Mouse (Mus musculus): ENCODE data around the gene Jazf1. TPM values are rescaled to one million over a fixed set of nuclear protein-coding genes. Genes with fewer than 3 reads are reported as not detected.

The Jazf1 gene
- total and polyA plus RNA-seq, 3 experiments: 0.42 to 1.7 (median 0.75) TPM

DNA sequence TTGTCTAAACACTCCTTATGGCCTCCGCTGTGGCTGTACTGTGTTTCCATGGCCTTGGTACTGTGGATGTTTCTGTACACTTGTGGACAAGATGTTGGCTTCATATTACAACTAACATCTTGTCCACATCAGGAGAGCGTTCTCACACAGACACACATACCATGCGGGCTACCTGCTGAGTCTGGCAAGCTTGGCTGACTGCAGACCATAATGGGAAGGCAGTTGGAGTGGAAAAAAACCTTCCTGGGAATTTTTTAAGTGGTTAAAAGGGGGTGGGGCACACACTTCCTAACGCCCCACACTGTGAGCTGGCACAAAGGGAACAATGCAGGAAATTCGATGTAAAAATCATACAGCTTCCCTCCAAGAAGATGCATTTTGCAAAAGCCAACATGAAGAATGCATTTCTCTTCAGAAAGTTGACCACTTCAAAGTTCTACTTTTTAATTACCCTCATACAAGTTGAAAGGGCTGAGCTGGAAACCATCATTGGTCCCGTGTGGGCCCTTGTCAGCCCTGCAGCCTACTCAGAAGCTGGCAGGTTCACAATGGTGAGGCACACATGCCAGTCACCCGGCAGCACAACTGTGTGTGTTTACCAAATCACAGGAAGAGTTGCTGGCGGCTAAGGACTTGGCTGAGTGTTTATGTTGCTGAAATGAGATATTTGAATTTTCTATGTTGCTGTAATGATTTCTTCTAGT, 215.9 kb downstream of the Jazf1 start:
- no peak overlapping the region for H3K4me3 ChIP-seq (replicated peaks in 1 of 3; ENCODE audit: low read depth in 2 of 3, low read length in 2 of 3, poor library complexity in 1 of 3)
- no peak overlapping the region for H3K9ac ChIP-seq (ENCODE audit: insufficient read depth, low read depth)
- dilution Hi-C loops (cut with MboI; ENCODE audit: extremely low pct_ligation_motif_present, extremely low pct_unique_long_range_greater_than_20kb, low sequenced_read_pairs) (no loop called here), in situ Hi-C loops (cut with MboI; ENCODE audit: low pct_ligation_motif_present, low pct_unique_long_range_greater_than_20kb, low sequenced_read_pairs) (no loop called here)
- TF ChIP-seq SMC3 (IDR thresholded peaks at IDR 0.05; ENCODE audit: low read depth, low read length) (no peak), RCOR1 (conservative IDR thresholded peaks at IDR 0.05; ENCODE audit: low read depth, low read length) (no peak), CHD1 (IDR thresholded peaks at IDR 0.05; ENCODE audit: low read depth, low read length) (no peak), JUN (IDR thresholded peaks at IDR 0.05; ENCODE audit: insufficient read depth, low read depth, low read length) (no peak), NELFE (IDR thresholded peaks at IDR 0.05; ENCODE audit: low read depth, low read length) (no peak), POLR2AphosphoS2 (IDR thresholded peaks at IDR 0.05; ENCODE audit: low read depth, low read length) (no peak), ETS1 (conservative IDR thresholded peaks at IDR 0.05; ENCODE audit: low read depth, low read length) (no peak), HCFC1 (IDR thresholded peaks at IDR 0.05; ENCODE audit: low read depth, low read length) (no peak), SIN3A (IDR thresholded peaks at IDR 0.05; ENCODE audit: low read length) (no peak), TBP (conservative IDR thresholded peaks at IDR 0.05; ENCODE audit: low read depth, low read length) (no peak), CTCF (conservative IDR thresholded peaks at IDR 0.05 in 1 of 2, IDR thresholded peaks at IDR 0.05 in 1 of 2; ENCODE audit: low read depth in 2 of 2, low read length in 2 of 2) (no peak), USF2 (conservative IDR thresholded peaks at IDR 0.05; ENCODE audit: low read depth, low read length) (no peak), MAX (IDR thresholded peaks at IDR 0.05; ENCODE audit: low read length) (no peak), ELF1 (IDR thresholded peaks at IDR 0.05; ENCODE audit: low read depth, low read length) (no peak), USF1 (IDR thresholded peaks at IDR 0.05; ENCODE audit: low read depth, low read length) (no peak), MAFK (IDR thresholded peaks at IDR 0.05; ENCODE audit: insufficient replicate concordance, low read length) (no peak)
- no peaks in the 10 kb centered on the region for H3K79me2 ChIP-seq (replicated peaks; ENCODE audit: control insufficient read depth, extremely low read depth, insufficient read depth, poor library complexity, severe bottlenecking)
- DNase-seq (ENCODE audit: extremely low read depth): no peak
- H3K36me3 ChIP-seq (replicated peaks in 1 of 2; ENCODE audit: control insufficient read depth in 1 of 2, insufficient read depth in 1 of 2, low read length in 1 of 2): no peaks in the 10 kb centered on the region
- H3K4me2 ChIP-seq (ENCODE audit: insufficient read depth, low read depth, poor library complexity, severe bottlenecking): no peak overlapping the region
- no peaks in the 10 kb centered on the region for H3K27me3 ChIP-seq (replicated peaks)
- no peaks in the 10 kb centered on the region for H3K4me1 ChIP-seq (ENCODE audit: control insufficient read depth in 1 of 2, insufficient read depth in 2 of 2)
- H3K9me3 ChIP-seq (replicated peaks; ENCODE audit: low read length): no peaks in the 10 kb centered on the region
- H3K27ac ChIP-seq (ENCODE audit: insufficient read depth, low read depth): no peak overlapping the region

DNA sequence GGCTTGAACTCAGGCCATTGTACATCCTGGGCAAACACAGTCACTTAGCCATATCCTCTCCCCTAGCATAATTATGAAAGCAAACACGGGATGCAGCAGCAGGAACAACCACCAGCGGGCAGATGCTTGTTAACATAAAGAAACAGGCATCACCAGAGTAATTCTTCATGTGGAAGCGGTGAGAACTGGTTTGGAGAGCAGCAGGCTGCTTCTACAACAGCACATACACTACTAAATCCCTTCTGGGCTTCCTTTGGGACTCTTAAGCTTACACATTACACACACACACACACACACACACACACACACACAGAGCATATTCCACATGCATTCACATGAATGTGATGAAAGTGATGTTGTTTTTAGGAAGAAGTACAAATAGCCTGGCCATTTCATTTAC, 216.5 kb downstream of the Jazf1 start:
- DNase-seq (ENCODE audit: extremely low read depth): no peak
- no peaks in the 10 kb centered on the region for H3K9me3 ChIP-seq (replicated peaks; ENCODE audit: low read length)
- no peaks in the 10 kb centered on the region for H3K27me3 ChIP-seq (replicated peaks)
- no peaks in the 10 kb centered on the region for H3K4me1 ChIP-seq (ENCODE audit: control insufficient read depth in 1 of 2, insufficient read depth in 2 of 2)
- H3K36me3 ChIP-seq (replicated peaks in 1 of 2; ENCODE audit: control insufficient read depth in 1 of 2, insufficient read depth in 1 of 2, low read length in 1 of 2): no peaks in the 10 kb centered on the region
- no peak overlapping the region for H3K4me2 ChIP-seq (ENCODE audit: insufficient read depth, low read depth, poor library complexity, severe bottlenecking)
- in situ Hi-C loops (cut with MboI; ENCODE audit: low pct_ligation_motif_present, low pct_unique_long_range_greater_than_20kb, low sequenced_read_pairs) (no loop called here), dilution Hi-C loops (cut with MboI; ENCODE audit: extremely low pct_ligation_motif_present, extremely low pct_unique_long_range_greater_than_20kb, low sequenced_read_pairs) (no loop called here)
- H3K79me2 ChIP-seq (replicated peaks; ENCODE audit: control insufficient read depth, extremely low read depth, insufficient read depth, poor library complexity, severe bottlenecking): no peaks in the 10 kb centered on the region
- H3K4me3 ChIP-seq (replicated peaks in 1 of 3; ENCODE audit: low read depth in 2 of 3, low read length in 2 of 3, poor library complexity in 1 of 3): no peak overlapping the region
- no peak overlapping the region for H3K9ac ChIP-seq (ENCODE audit: insufficient read depth, low read depth)
- H3K27ac ChIP-seq (ENCODE audit: insufficient read depth, low read depth): no peak overlapping the region
- no peak for TF ChIP-seq JUND (conservative IDR thresholded peaks at IDR 0.05; ENCODE audit: low read depth, low read length)
- no peak for TF ChIP-seq POLR2A (IDR thresholded peaks at IDR 0.05; ENCODE audit: low read depth, low read length)
- TF ChIP-seq MAX (IDR thresholded peaks at IDR 0.05; ENCODE audit: low read length): no peak
- TF ChIP-seq SIN3A (IDR thresholded peaks at IDR 0.05; ENCODE audit: low read length): no peak
- TF ChIP-seq TCF12 (IDR thresholded peaks at IDR 0.05; ENCODE audit: low read depth, low read length): no peak
- TF ChIP-seq UBTF (IDR thresholded peaks at IDR 0.05; ENCODE audit: low read depth, low read length): no peak
- no peak for TF ChIP-seq MYC (IDR thresholded peaks at IDR 0.05; ENCODE audit: low read depth, low read length)
- no peak for TF ChIP-seq JUN (IDR thresholded peaks at IDR 0.05; ENCODE audit: insufficient read depth, low read depth, low read length)
- TF ChIP-seq CTCF (conservative IDR thresholded peaks at IDR 0.05 in 1 of 2, IDR thresholded peaks at IDR 0.05 in 1 of 2; ENCODE audit: low read depth in 2 of 2, low read length in 2 of 2): no peak
- no peak for TF ChIP-seq MXI1 (IDR thresholded peaks at IDR 0.05; ENCODE audit: low read depth, low read length)
- TF ChIP-seq RCOR1 (conservative IDR thresholded peaks at IDR 0.05; ENCODE audit: low read depth, low read length): no peak
- no peak for TF ChIP-seq MAFK (IDR thresholded peaks at IDR 0.05; ENCODE audit: insufficient replicate concordance, low read length)
